Mouse (Mus musculus): Measurements from ENCODE around the gene Chchd3. TPM values are rescaled to one million over a fixed set of nuclear protein-coding genes. Genes with fewer than 3 reads are reported as not detected.

Gene Chchd3
- polyA plus RNA-seq, 1 experiment from 2014 or later: 124 TPM

GRCm38 (mm10) chr6:33032543-33032942 is 27.5 kb downstream of the Chchd3 start:
- Histone ChIP-seq H3K4me1 (ENCODE audit: control insufficient read depth, insufficient read depth, low read length) (peaks cover 4% of the 10 kb centered on the region; the same call in 1 of the 2 replicates), H3K9me3 (ENCODE audit: control insufficient read depth, low read length) (no peaks in the 10 kb centered on the region), H3K27ac (ENCODE audit: low read depth, low read length) (no peak overlapping the region), H3K27me3 (ENCODE audit: control insufficient read depth, insufficient read depth, low read length) (no peaks in the 10 kb centered on the region), H3K4me2 (ENCODE audit: low read depth, low read length) (no peak overlapping the region), H3K9ac (replicated peaks; ENCODE audit: low read depth, low read length) (no peak overlapping the region), H3K4me3 (ENCODE audit: low read depth, low read length) (no peak overlapping the region), H3K36me3 (ENCODE audit: control insufficient read depth, insufficient read depth, low read length) (no peaks in the 10 kb centered on the region)
- WGBS: 100% methylated on average over 1 of the region's 1 CpGs
- ATAC-seq (ENCODE audit: low read depth): no peak

GRCm38 (mm10) chr6:33031631-33032030 is 28.4 kb downstream of the Chchd3 start:
- Histone ChIP-seq H3K9ac (replicated peaks; ENCODE audit: low read depth, low read length) (no peak overlapping the region), H3K4me1 (ENCODE audit: control insufficient read depth, insufficient read depth, low read length) (no peaks in the 10 kb centered on the region), H3K36me3 (ENCODE audit: control insufficient read depth, insufficient read depth, low read length) (no peaks in the 10 kb centered on the region), H3K9me3 (ENCODE audit: control insufficient read depth, low read length) (no peaks in the 10 kb centered on the region), H3K4me2 (ENCODE audit: low read depth, low read length) (no peak overlapping the region), H3K4me3 (ENCODE audit: low read depth, low read length) (no peak overlapping the region), H3K27ac (ENCODE audit: low read depth, low read length) (no peak overlapping the region), H3K27me3 (ENCODE audit: control insufficient read depth, insufficient read depth, low read length) (no peaks in the 10 kb centered on the region)
- ATAC-seq (ENCODE audit: low read depth): no peak
- 85% methylated on average over 2 of the region's 2 CpGs for WGBS

- Histone ChIP-seq H3K27me3 (ENCODE audit: control insufficient read depth, insufficient read depth, low read length) (no peaks in the 10 kb centered on the region), H3K4me2 (ENCODE audit: low read depth, low read length) (no peak overlapping the region), H3K9ac (replicated peaks; ENCODE audit: low read depth, low read length) (no peak overlapping the region), H3K4me1 (ENCODE audit: control insufficient read depth, insufficient read depth, low read length) (no peaks in the 10 kb centered on the region), H3K9me3 (ENCODE audit: control insufficient read depth, low read length) (no peaks in the 10 kb centered on the region), H3K27ac (ENCODE audit: low read depth, low read length) (no peak overlapping the region), H3K36me3 (ENCODE audit: control insufficient read depth, insufficient read depth, low read length) (no peaks in the 10 kb centered on the region), H3K4me3 (ENCODE audit: low read depth, low read length) (no peak overlapping the region)
- ATAC-seq (ENCODE audit: low read depth): no peak
- 96% methylated on average over 6 of the region's 6 CpGs for WGBS
Measured at GRCm38 (mm10) chr6:33028296-33028695, 31.8 kb downstream of the Chchd3 start.

GRCm38 (mm10) chr6:33025041-33025440 is 35.0 kb downstream of the Chchd3 start:
- Histone ChIP-seq H3K4me3 (ENCODE audit: low read depth, low read length) (no peak overlapping the region), H3K4me1 (ENCODE audit: control insufficient read depth, insufficient read depth, low read length) (no peaks in the 10 kb centered on the region), H3K4me2 (ENCODE audit: low read depth, low read length) (no peak overlapping the region), H3K27me3 (ENCODE audit: control insufficient read depth, insufficient read depth, low read length) (no peaks in the 10 kb centered on the region), H3K27ac (ENCODE audit: low read depth, low read length) (no peak overlapping the region), H3K36me3 (ENCODE audit: control insufficient read depth, insufficient read depth, low read length) (no peaks in the 10 kb centered on the region), H3K9ac (replicated peaks; ENCODE audit: low read depth, low read length) (no peak overlapping the region), H3K9me3 (ENCODE audit: control insufficient read depth, low read length) (no peaks in the 10 kb centered on the region)
- WGBS: 97% methylated on average over 2 of the region's 2 CpGs
- ATAC-seq (ENCODE audit: low read depth): no peak

GRCm38 (mm10) chr6:33004607-33005006 is 55.5 kb downstream of the Chchd3 start:
- no peak for ATAC-seq (ENCODE audit: low read depth)
- H3K27me3 ChIP-seq (ENCODE audit: control insufficient read depth, insufficient read depth, low read length): no peaks in the 10 kb centered on the region
- no peak overlapping the region for H3K27ac ChIP-seq (ENCODE audit: low read depth, low read length)
- H3K9me3 ChIP-seq (ENCODE audit: control insufficient read depth, low read length): no peaks in the 10 kb centered on the region
- no peak overlapping the region for H3K4me3 ChIP-seq (ENCODE audit: low read depth, low read length)
- no peak overlapping the region for H3K4me2 ChIP-seq (ENCODE audit: low read depth, low read length)
- no peak overlapping the region for H3K9ac ChIP-seq (replicated peaks; ENCODE audit: low read depth, low read length)
- no peaks in the 10 kb centered on the region for H3K36me3 ChIP-seq (ENCODE audit: control insufficient read depth, insufficient read depth, low read length)
- H3K4me1 ChIP-seq (ENCODE audit: control insufficient read depth, insufficient read depth, low read length): no peaks in the 10 kb centered on the region
- WGBS: 76% methylated on average over 3 of the region's 3 CpGs

GRCm38 (mm10) chr6:33002988-33003387 is 57.1 kb downstream of the Chchd3 start:
- Histone ChIP-seq H3K27me3 (ENCODE audit: control insufficient read depth, insufficient read depth, low read length) (no peaks in the 10 kb centered on the region), H3K27ac (ENCODE audit: low read depth, low read length) (no peak overlapping the region), H3K9me3 (ENCODE audit: control insufficient read depth, low read length) (no peaks in the 10 kb centered on the region), H3K4me1 (ENCODE audit: control insufficient read depth, insufficient read depth, low read length) (no peaks in the 10 kb centered on the region), H3K4me2 (ENCODE audit: low read depth, low read length) (no peak overlapping the region), H3K4me3 (ENCODE audit: low read depth, low read length) (no peak overlapping the region), H3K36me3 (ENCODE audit: control insufficient read depth, insufficient read depth, low read length) (no peaks in the 10 kb centered on the region), H3K9ac (replicated peaks; ENCODE audit: low read depth, low read length) (no peak overlapping the region)
- ATAC-seq (ENCODE audit: low read depth): no peak
- WGBS: 94% methylated on average over 1 of the region's 1 CpGs

GRCm38 (mm10) chr6:33001271-33001670 is 58.8 kb downstream of the Chchd3 start:
- ATAC-seq (ENCODE audit: low read depth): no peak
- Histone ChIP-seq H3K4me1 (ENCODE audit: control insufficient read depth, insufficient read depth, low read length) (no peaks in the 10 kb centered on the region), H3K4me3 (ENCODE audit: low read depth, low read length) (no peak overlapping the region), H3K4me2 (ENCODE audit: low read depth, low read length) (no peak overlapping the region), H3K27me3 (ENCODE audit: control insufficient read depth, insufficient read depth, low read length) (no peaks in the 10 kb centered on the region), H3K27ac (ENCODE audit: low read depth, low read length) (no peak overlapping the region), H3K36me3 (ENCODE audit: control insufficient read depth, insufficient read depth, low read length) (no peaks in the 10 kb centered on the region), H3K9ac (replicated peaks; ENCODE audit: low read depth, low read length) (no peak overlapping the region), H3K9me3 (ENCODE audit: control insufficient read depth, low read length) (no peaks in the 10 kb centered on the region)
- WGBS: 92% methylated on average over 15 of the region's 15 CpGs

- Histone ChIP-seq H3K4me1 (ENCODE audit: control insufficient read depth, insufficient read depth, low read length) (no peaks in the 10 kb centered on the region), H3K4me2 (ENCODE audit: low read depth, low read length) (no peak overlapping the region), H3K9me3 (ENCODE audit: control insufficient read depth, low read length) (no peaks in the 10 kb centered on the region), H3K4me3 (ENCODE audit: low read depth, low read length) (no peak overlapping the region), H3K9ac (replicated peaks; ENCODE audit: low read depth, low read length) (no peak overlapping the region), H3K36me3 (ENCODE audit: control insufficient read depth, insufficient read depth, low read length) (no peaks in the 10 kb centered on the region), H3K27ac (ENCODE audit: low read depth, low read length) (0 out of 2 replicates have a peak overlapping the region, but pooled peaks have one; percentile 23), H3K27me3 (ENCODE audit: control insufficient read depth, insufficient read depth, low read length) (no peaks in the 10 kb centered on the region)
- ATAC-seq (ENCODE audit: low read depth): no peak
- WGBS: 84% methylated on average over 1 of the region's 1 CpGs
Measured at GRCm38 (mm10) chr6:32996597-32996996, 63.5 kb downstream of the Chchd3 start.

GRCm38 (mm10) chr6:32993847-32994246 is 66.2 kb downstream of the Chchd3 start:
- 88% methylated on average over 1 of the region's 1 CpGs for WGBS
- Histone ChIP-seq H3K4me2 (ENCODE audit: low read depth, low read length) (no peak overlapping the region), H3K4me1 (ENCODE audit: control insufficient read depth, insufficient read depth, low read length) (no peaks in the 10 kb centered on the region), H3K9me3 (ENCODE audit: control insufficient read depth, low read length) (no peaks in the 10 kb centered on the region), H3K36me3 (ENCODE audit: control insufficient read depth, insufficient read depth, low read length) (no peaks in the 10 kb centered on the region), H3K27me3 (ENCODE audit: control insufficient read depth, insufficient read depth, low read length) (no peaks in the 10 kb centered on the region), H3K4me3 (ENCODE audit: low read depth, low read length) (no peak overlapping the region), H3K9ac (replicated peaks; ENCODE audit: low read depth, low read length) (no peak overlapping the region), H3K27ac (ENCODE audit: low read depth, low read length) (no peak overlapping the region)
- no peak for ATAC-seq (ENCODE audit: low read depth)
